Mouse (Mus musculus) midbrain, postnatal 0 days (tissue): Measurements from ENCODE around the gene Fuca1. TPM values are rescaled to one million over a fixed set of nuclear protein-coding genes. Genes with fewer than 3 reads are reported as not detected.

Source experiments
- ATAC-seq: fragments of 200-750 bp; cut with Nextera tagmentation; 2 replicates; pipeline ENCODE4 v1.8.0; 2017; ENCODE audit warnings: moderate number of reproducible peaks, mild to moderate bottlenecking, moderate TSS enrichment, moderate library complexity; ENCODE audit not compliant: low FRiP score
- DNase-seq: peaks from one replicate; pipeline ENCODE4 v3.0.0-alpha.2; 2015; ENCODE audit warnings: low spot score
- H3K27ac ChIP-seq: fragments of 300-500 bp; sonication (generic); 2 replicates; pipeline ENCODE4 v1.5.1; 2014; ENCODE audit warnings: low read depth, mild to moderate bottlenecking, low read length, mixed read lengths
- H3K27me3 ChIP-seq: fragments of 300-500 bp; sonication (generic); 2 replicates; pipeline ENCODE4 v1.6.1; 2014; ENCODE audit warnings: low read length, control low read depth, mixed read lengths; ENCODE audit not compliant: insufficient read depth
- H3K36me3 ChIP-seq: fragments of 300-500 bp; sonication (generic); 2 replicates; pipeline ENCODE4 v1.6.1; 2014; ENCODE audit warnings: low read length, control low read depth, mixed read lengths; ENCODE audit not compliant: insufficient read depth
- H3K4me1 ChIP-seq: fragments of 300-500 bp; sonication (generic); 2 replicates; pipeline ENCODE4 v1.6.1; 2014; ENCODE audit warnings: mild to moderate bottlenecking, control low read depth, antibody characterized with exemption, low read length, mixed read lengths; ENCODE audit not compliant: insufficient read depth
- H3K4me2 ChIP-seq: fragments of 300-500 bp; sonication (generic); 2 replicates; pipeline ENCODE4 v1.6.1; 2014; ENCODE audit warnings: low read depth, mild to moderate bottlenecking, low read length, mixed read lengths; ENCODE audit not compliant: poor library complexity, severe bottlenecking
- H3K4me3 ChIP-seq: fragments of 300-500 bp; sonication (generic); 2 replicates; pipeline ENCODE4 v1.5.1; 2014; ENCODE audit warnings: low read depth, mild to moderate bottlenecking, low read length, moderate library complexity
- H3K9ac ChIP-seq: fragments of 300-500 bp; sonication (generic); replicated peaks from 2 replicates; pipeline ENCODE4 v1.6.1; 2014; ENCODE audit warnings: mild to moderate bottlenecking, low read length, moderate library complexity, mixed read lengths; ENCODE audit not compliant: poor library complexity, severe bottlenecking
- H3K9me3 ChIP-seq: fragments of 300-500 bp; sonication (generic); 2 replicates; pipeline ENCODE4 v1.6.1; 2016; ENCODE audit warnings: low read length, control low read depth
- CTCF ChIP-seq: IDR thresholded peaks from 2 replicates; pipeline ENCODE4 v1.5.1; 2016; ENCODE audit warnings: antibody characterized with exemption, mild to moderate bottlenecking
- WGBS: fragments of 180-500 bp; shearing (Covaris S2); extraction: QIAGEN DNeasy Blood & Tissue Kit; methylation state at CpG from one replicate; pipeline ENCODE4 v1.1.7; 2014; 5-methylcytosine and 5-hydroxymethylcytosine counted together
- polyA plus RNA-seq: library from polyadenylated mRNA; unstranded; fragments of >200 nt; fragmentation: Nextera tagmentation; extraction: Ambion mirVana; gene quantifications from 2 replicates; pipeline ENCODE4 v1.2.1, GENCODE M21; 2015
- total RNA-seq: library from RNA; depleted of rRNA; stranded (reverse); fragments of >200 nt; gene quantifications from 2 replicates; pipeline ENCODE4 v1.2.3, GENCODE M21; 2014

The Fuca1 gene
- total and polyA plus RNA-seq, 2 experiments from 2014 or later = 37.8 to 92.7 TPM

DNA sequence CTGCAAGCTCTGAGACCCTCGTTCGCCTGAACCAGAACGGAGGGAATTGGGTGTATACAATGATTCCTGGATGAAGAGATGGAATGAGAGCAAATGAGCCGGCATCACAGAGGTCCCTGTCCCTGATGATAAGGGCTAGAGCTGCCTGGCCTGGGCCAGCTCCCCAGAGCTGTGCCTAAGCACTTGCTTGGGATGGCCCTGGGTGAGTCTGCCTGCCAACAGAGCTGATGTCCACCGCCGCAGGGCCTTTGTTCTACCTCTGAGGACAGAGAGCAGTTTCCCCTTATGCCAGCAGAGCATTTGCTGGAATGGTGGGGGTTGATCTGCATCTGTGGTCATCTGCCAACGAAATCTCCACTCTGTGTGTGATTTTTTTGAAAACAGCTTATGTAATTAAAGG lies 41.7 kb downstream of the Fuca1 start:
- Histone ChIP-seq H3K9ac (no peak overlapping the region), H3K4me3 (no peak overlapping the region), H3K27ac (no peak overlapping the region), H3K27me3 (no peaks in the 10 kb centered on the region), H3K9me3 (no peaks in the 10 kb centered on the region), H3K4me2 (no peak overlapping the region), H3K36me3 (peaks cover 46% of the 10 kb centered on the region), H3K4me1 (peaks cover 7% of the 10 kb centered on the region; the same call in 1 of the 2 replicates)
- DNase-seq (no peak), ATAC-seq (no peak)
- no peak for TF ChIP-seq CTCF
- WGBS = 89% methylated on average over 7 of the region's 7 CpGs

DNA sequence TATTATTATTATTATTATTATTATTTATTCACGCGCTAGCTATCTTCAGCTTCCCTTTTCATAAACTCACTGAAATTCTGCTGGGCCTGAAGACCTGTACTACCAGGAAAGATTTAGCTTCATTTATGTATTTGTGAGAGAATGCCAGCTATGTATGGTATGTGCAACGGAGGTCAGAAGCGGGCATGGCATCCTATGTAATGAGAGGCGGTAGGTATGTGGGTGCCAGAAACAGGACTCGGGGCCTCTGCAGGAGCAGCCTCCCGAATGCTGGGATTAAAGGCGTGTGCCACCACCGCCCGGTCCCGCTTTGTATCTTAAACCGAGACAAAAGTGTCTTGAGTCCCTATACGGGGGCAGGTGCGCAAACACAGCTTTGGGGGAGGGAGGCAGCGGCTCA lies 42.4 kb downstream of the Fuca1 start:
- Histone ChIP-seq H3K27me3 (no peaks in the 10 kb centered on the region), H3K9ac (peak overlapping the region; percentile 66), H3K4me2 (peak overlapping the region; percentile 83), H3K27ac (peak overlapping the region; percentile 95), H3K4me1 (peaks cover 7% of the 10 kb centered on the region; the same call in 1 of the 2 replicates), H3K36me3 (peaks cover 52% of the 10 kb centered on the region), H3K9me3 (no peaks in the 10 kb centered on the region), H3K4me3 (peak overlapping the region; percentile 73)
- ATAC-seq (peak; percentile 6; the same call in 1 of the 2 replicates), DNase-seq (no peak)
- 7% methylated on average over 15 of the region's 15 CpGs for WGBS
- no peak for TF ChIP-seq CTCF

DNA sequence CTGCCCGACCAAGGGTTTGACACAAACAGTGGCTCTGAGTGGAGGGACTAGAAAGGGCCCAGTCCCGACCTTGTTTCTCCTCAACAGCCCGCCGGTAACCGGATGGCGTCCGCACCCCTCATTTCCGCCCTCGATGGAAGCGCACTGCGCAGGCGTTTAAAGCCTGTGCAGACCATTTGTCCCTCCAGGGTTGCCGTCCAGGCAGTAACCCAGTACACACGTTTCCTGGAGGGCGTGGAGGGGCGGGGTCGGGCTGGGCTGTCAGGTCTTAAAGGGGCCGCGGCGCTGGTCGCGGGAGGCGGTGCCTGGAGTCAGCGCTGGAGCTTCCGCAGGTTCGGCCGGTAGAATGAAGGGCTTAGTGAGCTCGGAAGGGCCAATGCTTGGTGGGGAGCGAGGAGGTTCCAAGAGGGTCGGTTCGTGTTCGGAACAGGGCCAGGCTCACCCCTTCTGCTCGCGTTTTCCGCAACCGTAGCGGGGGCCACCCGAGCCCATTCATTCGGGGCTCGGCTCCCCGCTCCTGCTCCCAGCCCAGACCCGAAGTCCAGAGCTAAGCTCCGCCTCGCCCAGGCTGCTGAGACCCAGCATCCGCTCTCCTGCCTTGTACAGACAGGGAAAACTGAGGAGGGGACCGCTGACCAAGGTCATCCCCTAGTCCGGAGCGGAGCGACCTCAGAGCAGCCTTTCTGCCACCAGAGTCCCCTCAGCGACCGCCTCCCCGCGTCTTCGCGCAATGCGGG lies 43.1 kb downstream of the Fuca1 start, which contains the start of gene Gale:
Gene Gale (plus strand): TSS at position 271 of the 737 bp plus-strand sequence.
- Histone ChIP-seq H3K4me3 (peak within 1 kb of the TSS; percentile 73), H3K4me1 (peaks cover 7% of the 10 kb centered on the region; the same call in 1 of the 2 replicates), H3K36me3 (peaks cover 52% of the 10 kb centered on the region), H3K4me2 (peak within 1 kb of the TSS; percentile 83), H3K9me3 (no peaks in the 10 kb centered on the region), H3K27me3 (no peaks in the 10 kb centered on the region), H3K27ac (peak within 1 kb of the TSS; percentile 95), H3K9ac (peak within 1 kb of the TSS; percentile 66)
- peak; percentile 10; the same call in 1 of the 2 replicates for TF ChIP-seq CTCF
- WGBS = under 1% methylated on average over 54 of the region's 56 CpGs
- peak; percentile 99 for DNase-seq
- ATAC-seq = peak; percentile 92

DNA sequence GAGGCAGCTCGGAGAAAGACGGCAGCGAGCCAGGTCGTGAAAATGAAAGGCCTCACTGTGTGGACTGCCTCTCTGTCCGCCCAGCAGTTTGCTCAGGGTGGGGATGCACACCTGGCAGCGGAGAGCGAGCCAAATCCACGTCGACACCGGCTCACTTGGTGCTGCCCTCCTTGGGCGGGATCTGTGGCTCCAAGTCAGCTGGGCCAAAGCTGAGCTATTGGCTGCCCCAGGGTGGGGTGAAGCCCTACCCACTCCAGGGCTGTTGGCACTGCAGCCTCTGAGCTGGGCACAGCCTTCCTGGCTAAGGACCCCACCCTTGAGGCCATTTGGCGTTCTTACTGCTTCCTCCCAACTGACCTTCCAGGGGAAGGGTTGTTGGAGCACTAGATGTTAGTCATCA lies 43.9 kb downstream of the Fuca1 start:
- peaks cover 54% of the 10 kb centered on the region for H3K36me3 ChIP-seq
- ATAC-seq = peak; percentile 11; the same call in 1 of the 2 replicates

DNA sequence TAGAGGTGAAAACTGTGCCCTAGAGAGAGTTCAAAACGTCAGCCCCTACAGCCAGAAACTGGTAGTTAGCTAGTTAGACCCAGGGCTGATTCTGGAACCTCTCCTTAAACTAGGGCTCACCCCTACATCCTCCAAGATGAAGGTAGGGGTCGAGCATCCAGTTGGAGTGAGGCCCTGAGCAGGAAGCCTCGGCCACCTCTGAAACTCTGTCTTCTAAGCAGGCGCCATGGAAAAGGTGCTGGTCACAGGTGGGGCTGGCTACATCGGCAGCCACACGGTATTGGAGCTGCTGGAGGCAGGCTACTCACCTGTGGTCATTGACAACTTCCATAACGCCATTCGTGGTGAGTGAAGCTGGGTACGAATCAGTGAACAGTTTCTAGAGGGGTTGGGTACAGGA lies 44.6 kb downstream of the Fuca1 start:
- H3K27me3 ChIP-seq = no peaks in the 10 kb centered on the region
- H3K4me1 ChIP-seq = peaks cover 7% of the 10 kb centered on the region; the same call in 1 of the 2 replicates
- TF ChIP-seq CTCF = no peak
- DNase-seq (no peak), ATAC-seq (no peak)
- H3K4me3 ChIP-seq = no peak overlapping the region
- H3K9me3 ChIP-seq = no peaks in the 10 kb centered on the region
- 86% methylated on average over 9 of the region's 9 CpGs for WGBS
- H3K9ac ChIP-seq = no peak overlapping the region
- H3K4me2 ChIP-seq = no peak overlapping the region
- no peak overlapping the region for H3K27ac ChIP-seq
- H3K36me3 ChIP-seq = peaks cover 54% of the 10 kb centered on the region

More for the DNA sequence above, 43.9 kb downstream of the Fuca1 start:
- TF ChIP-seq CTCF = no peak; the same call in 1 of the 2 replicates
- H3K4me1 ChIP-seq = peaks cover 7% of the 10 kb centered on the region; the same call in 1 of the 2 replicates
- DNase-seq = peak; percentile 64
- peak overlapping the region; percentile 73 for H3K4me3 ChIP-seq
- no peaks in the 10 kb centered on the region for H3K9me3 ChIP-seq
- H3K27ac ChIP-seq = peak overlapping the region; percentile 95
- WGBS = 4% methylated on average over 12 of the region's 12 CpGs
- H3K4me2 ChIP-seq = peak overlapping the region; percentile 83
- H3K27me3 ChIP-seq = no peaks in the 10 kb centered on the region
- H3K9ac ChIP-seq = peak overlapping the region; percentile 66

DNA sequence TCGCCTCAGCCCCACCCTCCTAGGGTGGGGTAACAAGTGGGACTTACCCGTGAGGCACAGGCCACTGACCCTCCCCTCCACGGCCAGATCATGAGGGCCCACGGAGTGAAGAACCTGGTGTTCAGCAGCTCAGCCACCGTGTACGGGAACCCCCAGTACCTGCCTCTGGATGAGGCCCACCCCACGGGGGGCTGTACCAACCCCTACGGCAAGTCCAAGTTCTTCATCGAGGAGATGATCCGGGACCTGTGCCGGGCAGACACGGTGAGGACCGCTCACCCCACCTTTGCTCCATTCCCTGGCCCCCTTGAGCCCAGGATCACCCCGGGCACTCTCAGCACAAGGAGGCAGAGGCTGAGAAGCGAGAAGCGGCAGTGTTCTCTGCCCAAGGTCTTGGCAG lies 45.7 kb downstream of the Fuca1 start:
- no peaks in the 10 kb centered on the region for H3K9me3 ChIP-seq
- peaks cover 49% of the 10 kb centered on the region for H3K36me3 ChIP-seq
- H3K27me3 ChIP-seq = no peaks in the 10 kb centered on the region

More for the DNA sequence above, 45.7 kb downstream of the Fuca1 start:
- no peak overlapping the region for H3K4me2 ChIP-seq
- H3K9ac ChIP-seq = no peak overlapping the region
- ATAC-seq (no peak), DNase-seq (no peak)
- H3K27ac ChIP-seq = no peak overlapping the region
- no peak for TF ChIP-seq CTCF
- H3K4me3 ChIP-seq = no peak overlapping the region
- peaks cover 10% of the 10 kb centered on the region; the same call in 1 of the 2 replicates for H3K4me1 ChIP-seq
- 92% methylated on average over 16 of the region's 16 CpGs for WGBS
